Mouse (Mus musculus): ENCODE data around the gene Zbtb8os.

Zbtb8os gene

GRCm38 (mm10) chr4:129335216-129336074, at the start of gene Zbtb8os, which contains the start of gene Rbbp4:
TSS of gene Zbtb8os (plus strand) at chr4:129335695.
TSS of gene Rbbp4 (minus strand) at chr4:129335370.
- in situ Hi-C loops (cut with MseI, MboI): no loop called here

- in situ Hi-C loops (cut with MseI, MboI): no loop called here
Observed at GRCm38 (mm10) chr4:129286001-129286682, 49.4 kb upstream of the Zbtb8os start.

- in situ Hi-C loops (cut with MseI, MboI): no loop called here
Observed at GRCm38 (mm10) chr4:129286683-129287471, 48.6 kb upstream of the Zbtb8os start.

DNA sequence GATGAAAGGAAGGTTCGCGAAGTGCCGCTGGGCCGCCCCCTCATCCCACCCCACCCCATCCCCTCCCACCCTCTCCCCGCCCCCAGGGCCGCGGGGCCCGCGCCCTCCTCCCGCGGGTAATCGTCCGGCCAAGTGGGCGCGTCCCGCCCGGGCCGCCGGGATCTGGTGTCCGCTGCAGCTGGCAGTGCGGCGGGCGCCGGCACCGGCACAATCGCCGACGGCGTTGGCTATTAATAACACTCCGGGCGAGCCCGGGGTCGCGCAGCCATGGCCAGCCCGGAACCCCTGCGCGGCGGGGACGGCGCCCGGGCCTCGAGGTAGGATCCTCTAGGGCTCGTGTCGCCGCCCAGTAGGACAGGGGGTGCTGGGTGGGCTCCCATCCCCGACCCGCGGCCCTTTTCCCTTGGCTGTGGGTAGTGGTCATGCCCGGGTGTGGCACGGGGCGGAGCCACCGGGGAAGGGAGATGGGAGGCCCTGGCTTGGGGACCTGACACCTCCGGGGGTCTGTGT, 48.0 kb upstream of the Zbtb8os start, which contains the start of gene Sync:
TSS of gene Sync (plus strand) at position 146 of the 510 bp plus-strand sequence.
- in situ Hi-C loops (cut with MseI, MboI): no loop called here

DNA sequence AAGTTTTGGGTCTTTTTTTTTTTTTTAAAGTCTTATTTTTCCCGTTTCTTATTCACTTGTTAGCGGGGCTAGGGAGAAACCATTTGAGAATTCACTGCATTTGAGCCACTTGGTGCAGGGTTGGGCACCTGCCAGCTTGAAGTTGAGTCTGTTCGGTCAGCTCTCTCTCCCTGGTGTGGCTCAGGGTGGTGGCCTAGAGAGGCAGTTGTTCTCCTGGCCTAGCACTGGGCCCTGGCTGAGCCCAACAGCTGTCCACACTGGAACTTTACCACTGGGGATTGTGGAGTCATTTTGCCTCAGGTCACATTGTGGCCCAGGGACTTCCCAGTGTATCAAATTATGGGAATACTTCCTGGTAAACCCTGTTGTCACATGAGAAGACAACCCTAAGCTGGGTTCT, 47.4 kb upstream of the Zbtb8os start:
- in situ Hi-C loops (cut with MseI, MboI): no loop called here

GRCm38 (mm10) chr4:129289671-129290070, 45.8 kb upstream of the Zbtb8os start:
- in situ Hi-C loops (cut with MseI, MboI): no loop called here

DNA sequence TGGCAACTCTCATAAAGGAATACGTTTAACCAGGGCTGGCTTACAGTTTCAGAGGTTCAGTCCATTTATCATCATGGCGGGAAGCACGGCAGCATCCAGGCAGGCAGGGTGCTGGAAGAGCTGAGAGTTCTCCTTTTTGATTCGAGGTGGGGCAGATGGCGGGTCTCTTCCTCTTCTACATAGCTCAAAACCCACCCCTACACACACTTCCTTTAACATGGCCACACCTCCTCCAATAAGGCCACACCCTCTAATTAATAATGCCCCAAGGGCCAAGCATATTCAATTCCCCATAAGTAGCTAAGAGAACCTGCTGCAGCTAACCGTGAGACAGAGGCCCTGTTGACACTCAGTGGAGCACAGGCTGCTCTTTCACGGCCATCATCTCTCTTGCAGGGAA, 42.7 kb upstream of the Zbtb8os start:
- in situ Hi-C loops (cut with MseI, MboI): no loop called here

DNA sequence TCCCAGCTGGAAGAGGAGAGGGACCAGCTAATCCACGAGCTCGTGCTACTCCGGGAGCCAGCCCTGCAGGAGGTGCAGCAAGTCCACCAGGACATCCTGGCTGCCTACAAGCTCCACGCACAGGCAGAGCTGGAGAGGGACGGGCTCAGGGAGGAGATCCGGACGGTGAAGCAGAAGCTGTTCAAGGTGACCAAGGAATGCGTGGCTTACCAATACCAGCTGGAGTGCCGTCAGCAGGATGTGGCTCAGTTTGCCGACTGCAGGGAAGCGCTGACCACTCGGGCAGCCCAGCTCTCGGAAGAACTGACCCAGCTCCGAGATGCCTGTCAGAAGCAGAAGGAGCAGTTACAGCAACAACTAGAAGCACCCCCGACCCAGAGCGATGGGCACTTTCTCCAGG, 41.8 kb upstream of the Zbtb8os start:
- in situ Hi-C loops (cut with MseI, MboI): no loop called here

DNA sequence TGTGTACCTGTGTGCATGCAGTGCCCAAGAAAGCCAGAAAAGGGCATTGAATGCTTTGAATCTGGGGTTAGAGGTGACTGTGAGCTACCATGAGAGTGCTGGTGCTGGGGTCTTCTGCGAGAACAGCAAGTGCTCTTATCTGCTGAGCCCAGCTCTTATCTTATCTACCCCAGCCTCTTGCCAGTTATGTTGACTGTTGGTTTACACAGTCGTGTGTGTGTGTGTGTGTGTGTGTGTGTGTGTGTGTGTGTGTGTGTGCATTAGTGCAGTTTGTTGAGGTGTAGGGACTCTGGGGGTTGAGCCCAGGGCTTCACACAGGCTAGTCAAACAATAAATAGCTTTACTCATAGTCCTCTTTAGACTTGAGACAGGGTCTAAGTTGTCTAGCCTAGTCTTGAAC, 40.3 kb upstream of the Zbtb8os start:
- in situ Hi-C loops (cut with MseI, MboI): no loop called here

DNA sequence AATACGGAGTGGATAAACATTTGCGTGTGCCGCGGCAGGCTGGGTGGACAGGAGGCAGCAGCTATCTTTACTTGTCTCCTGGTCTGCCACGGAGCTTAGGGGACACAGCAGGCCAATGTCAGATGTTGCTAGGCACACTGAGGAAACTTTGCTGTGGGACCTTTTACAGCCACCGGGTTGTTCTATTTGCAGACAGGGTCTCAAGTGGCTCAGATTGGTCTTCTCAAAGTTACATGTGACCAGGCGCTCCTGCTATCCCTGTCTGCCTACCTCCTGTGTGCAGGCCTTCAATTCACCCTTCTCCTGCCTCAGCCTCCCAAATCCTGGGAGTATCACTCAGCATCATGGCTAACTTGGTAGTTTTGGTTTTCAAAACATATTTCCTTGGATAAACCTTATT, 39.4 kb upstream of the Zbtb8os start:
- in situ Hi-C loops (cut with MseI, MboI): no loop called here

DNA sequence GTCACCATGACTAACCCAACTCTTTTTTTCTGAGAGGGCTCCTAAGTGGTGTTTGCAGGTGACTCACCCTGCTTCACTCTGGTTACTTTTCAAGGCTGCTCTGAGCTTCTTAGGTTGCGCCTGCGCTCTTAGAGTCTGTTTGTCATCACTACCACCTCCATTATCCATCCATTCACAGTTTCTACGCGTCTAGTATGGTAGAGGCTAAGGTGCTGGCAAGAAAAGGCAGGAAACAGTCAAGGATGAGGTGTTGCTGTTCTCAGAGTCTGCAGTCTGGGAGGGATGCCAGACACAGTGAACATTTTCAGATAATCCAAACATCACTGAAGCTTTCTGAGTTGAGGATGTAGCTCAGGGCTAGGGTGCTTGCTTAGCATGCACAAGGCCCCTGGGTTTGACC, 37.8 kb upstream of the Zbtb8os start:
- in situ Hi-C loops (cut with MseI, MboI): no loop called here

- in situ Hi-C loops (cut with MseI, MboI): no loop called here
Observed at GRCm38 (mm10) chr4:129299121-129299520, 36.4 kb upstream of the Zbtb8os start.

DNA sequence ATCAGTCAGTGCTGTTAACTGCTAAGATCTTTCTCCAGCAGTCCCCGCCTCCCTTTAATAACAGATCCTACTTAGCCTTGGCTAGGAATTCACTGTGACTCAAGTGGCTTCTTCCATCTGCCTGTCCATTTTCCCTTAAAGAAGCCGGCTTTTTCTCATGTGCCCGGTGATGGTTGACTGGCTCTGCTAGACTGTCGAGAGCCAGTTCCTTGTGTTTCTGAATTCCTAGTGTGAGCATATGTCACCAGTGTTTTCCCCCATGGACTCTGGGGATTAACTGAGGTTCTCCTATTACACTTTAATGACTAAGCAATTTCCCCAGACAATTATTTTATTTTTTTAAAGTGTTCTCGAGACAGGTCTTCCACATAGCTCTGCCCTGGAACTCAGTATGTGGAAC, 32.1 kb upstream of the Zbtb8os start:
- in situ Hi-C loops (cut with MseI, MboI): no loop called here

GRCm38 (mm10) chr4:129303816-129304215, 31.7 kb upstream of the Zbtb8os start:
- in situ Hi-C loops (cut with MseI, MboI): no loop called here

- in situ Hi-C loops (cut with MseI, MboI): no loop called here
Observed at GRCm38 (mm10) chr4:129304306-129304705, 31.2 kb upstream of the Zbtb8os start.

DNA sequence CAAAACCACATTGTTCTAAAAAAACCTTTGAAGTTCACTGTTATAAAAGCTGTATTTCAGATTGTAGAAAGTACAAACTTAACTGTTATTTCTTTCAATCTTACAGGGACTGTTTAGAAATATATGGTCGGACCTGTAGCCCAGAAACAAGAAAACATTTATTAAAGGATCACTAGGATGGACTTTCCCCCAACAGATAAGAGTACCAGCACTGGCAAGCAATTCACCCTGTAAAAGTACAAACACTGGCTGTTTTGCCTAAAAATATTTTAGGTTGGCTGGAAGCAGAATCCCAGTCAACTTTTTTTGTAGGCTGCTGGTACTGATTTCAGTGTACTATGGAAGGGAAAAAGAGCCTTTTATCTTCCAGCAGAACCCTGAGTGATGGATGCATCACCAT, 27.6 kb upstream of the Zbtb8os start:
- in situ Hi-C loops (cut with MseI, MboI): no loop called here

DNA sequence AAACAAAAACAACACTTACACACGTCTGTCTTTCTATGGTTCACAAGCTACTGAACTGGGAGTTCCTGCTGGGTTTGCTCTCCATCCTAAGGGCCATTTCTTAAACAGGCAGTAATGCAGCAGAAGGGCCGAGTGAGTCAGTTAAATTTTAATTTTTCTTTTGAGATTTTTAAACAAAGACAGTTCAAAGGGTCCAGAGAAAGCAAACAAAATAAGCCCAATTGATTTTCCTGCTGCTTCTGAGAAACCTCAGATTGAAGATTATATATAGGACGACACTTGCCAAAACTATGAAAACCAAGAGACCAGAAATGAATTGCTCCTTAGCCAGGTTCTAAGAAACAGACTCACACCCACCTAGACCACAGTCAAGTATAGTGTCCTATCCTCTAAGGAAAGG, 21.6 kb upstream of the Zbtb8os start:
- in situ Hi-C loops (cut with MseI, MboI): no loop called here

- in situ Hi-C loops (cut with MseI, MboI): no loop called here
Observed at GRCm38 (mm10) chr4:129320876-129321275, 14.6 kb upstream of the Zbtb8os start.

DNA sequence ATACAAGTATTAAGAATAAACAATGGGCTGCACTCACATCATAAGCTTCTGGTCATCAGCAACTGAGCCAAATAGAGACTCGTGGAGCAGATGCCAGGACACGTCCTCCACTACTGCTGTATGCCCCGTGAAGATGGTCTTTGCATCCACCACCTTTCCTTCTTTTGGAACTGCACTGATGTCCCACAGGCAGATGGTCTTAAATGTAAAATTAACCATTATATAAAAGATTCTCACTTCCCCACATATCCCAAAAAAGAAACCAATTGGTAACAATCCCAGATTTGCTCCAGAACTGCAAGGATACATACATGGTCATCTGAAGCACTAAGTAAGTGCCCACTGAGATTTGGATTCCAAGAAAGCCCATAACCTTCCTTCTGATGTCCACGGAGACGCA, 13.5 kb upstream of the Zbtb8os start:
- in situ Hi-C loops (cut with MseI, MboI): no loop called here

DNA sequence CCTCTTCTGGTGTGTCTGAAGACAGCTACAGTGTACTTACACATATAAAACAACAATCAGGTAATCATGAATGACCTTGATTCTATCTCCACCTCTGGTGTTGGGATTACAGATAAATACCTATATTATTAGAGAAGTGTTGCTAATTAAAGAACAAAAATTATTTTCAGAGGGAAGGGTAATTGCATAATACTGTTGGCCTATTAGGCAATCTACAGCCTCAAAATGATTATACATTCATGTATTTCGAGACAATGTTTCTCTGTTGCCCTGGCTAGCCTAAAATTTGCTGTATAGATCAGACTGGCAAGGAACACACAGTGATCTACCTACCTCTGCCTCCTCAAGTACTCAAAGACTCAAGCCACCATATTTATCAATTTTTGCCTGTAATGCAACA, 12.0 kb upstream of the Zbtb8os start:
- in situ Hi-C loops (cut with MseI, MboI): no loop called here

GRCm38 (mm10) chr4:129324756-129325155, 10.7 kb upstream of the Zbtb8os start:
- in situ Hi-C loops (cut with MseI, MboI): no loop called here

- in situ Hi-C loops (cut with MseI, MboI): no loop called here
Observed at GRCm38 (mm10) chr4:129326191-129326590, 9.3 kb upstream of the Zbtb8os start.

Data from mouse trophoblast stem cell (cell line).